Mouse (Mus musculus) forebrain, embryonic 12.5 days (tissue): Measurements from ENCODE around the gene Eif4e2. TPM values are rescaled to one million over a fixed set of nuclear protein-coding genes. Genes with fewer than 3 reads are reported as not detected.

Experiments
- ATAC-seq: fragments of 200-750 bp; cut with Nextera tagmentation; 2 replicates; pipeline ENCODE4 v1.8.0; 2017; ENCODE audit warnings: moderate TSS enrichment; ENCODE audit not compliant: low FRiP score
- H3K27ac ChIP-seq: fragments of 300-500 bp; sonication (generic); 2 replicates; pipeline ENCODE4 v1.5.1; 2016; ENCODE audit warnings: mild to moderate bottlenecking
- H3K27me3 ChIP-seq: fragments of 300-500 bp; sonication (generic); 2 replicates; pipeline ENCODE4 v1.6.1; 2016; ENCODE audit warnings: mild to moderate bottlenecking
- H3K36me3 ChIP-seq: fragments of 300-500 bp; sonication (generic); replicated peaks from 2 replicates; pipeline ENCODE4 v1.6.1; 2016; ENCODE audit warnings: mild to moderate bottlenecking
- H3K4me1 ChIP-seq: fragments of 300-500 bp; sonication (generic); 2 replicates; pipeline ENCODE4 v1.6.1; 2016
- H3K4me2 ChIP-seq: fragments of 300-500 bp; sonication (generic); 2 replicates; pipeline ENCODE4 v1.6.1; 2016; ENCODE audit warnings: mild to moderate bottlenecking, moderate library complexity
- H3K4me3 ChIP-seq: fragments of 300-500 bp; sonication (generic); replicated peaks from 2 replicates; pipeline ENCODE4 v1.5.1; 2016; ENCODE audit warnings: mild to moderate bottlenecking
- H3K9ac ChIP-seq: fragments of 300-500 bp; sonication (generic); 2 replicates; pipeline ENCODE4 v1.6.1; 2016; ENCODE audit warnings: mild to moderate bottlenecking
- H3K9me3 ChIP-seq: fragments of 300-500 bp; sonication (generic); 2 replicates; pipeline ENCODE4 v1.6.1; 2016
- WGBS: fragments of 180-500 bp; shearing (Covaris S2); methylation state at CpG from one replicate; pipeline ENCODE4 v1.1.7; 2016; 5-methylcytosine and 5-hydroxymethylcytosine counted together
- polyA plus RNA-seq: library from polyadenylated mRNA; unstranded; fragments of >200 nt; fragmentation: Nextera tagmentation; extraction: Ambion mirVana; gene quantifications from 2 replicates; pipeline ENCODE4 v1.2.1, GENCODE M21; 2016

Gene Eif4e2
- polyA plus RNA-seq, 1 experiment from 2014 or later, result 134 TPM

DNA sequence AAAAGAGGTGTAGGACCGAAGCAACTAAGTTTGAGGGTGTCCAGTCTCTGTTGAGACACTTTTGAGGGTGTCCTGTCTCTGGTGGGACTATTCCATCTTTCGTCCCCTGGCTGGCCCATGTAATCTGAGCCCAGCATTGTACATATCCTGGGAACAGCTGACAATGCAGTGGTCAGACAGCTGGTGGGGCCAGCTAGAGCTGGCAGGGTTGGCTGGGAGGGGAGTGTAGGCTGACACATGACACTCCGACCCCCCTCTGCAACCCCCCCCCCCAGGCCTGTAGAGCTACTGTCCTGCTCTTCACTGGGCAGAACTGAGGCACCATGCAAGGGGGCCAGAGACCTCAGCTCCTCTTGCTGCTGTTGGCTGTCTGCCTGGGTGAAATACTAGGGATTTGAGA is 8.2 kb upstream of the Eif4e2 start:
- no peaks in the 10 kb centered on the region for H3K9me3 ChIP-seq
- H3K4me2 ChIP-seq, result no peak overlapping the region
- H3K27me3 ChIP-seq, result peaks cover 44% of the 10 kb centered on the region
- H3K4me1 ChIP-seq, result no peaks in the 10 kb centered on the region
- H3K27ac ChIP-seq, result no peak overlapping the region
- H3K36me3 ChIP-seq, result no peaks in the 10 kb centered on the region
- H3K9ac ChIP-seq, result 0 out of 2 replicates have a peak overlapping the region, but pooled peaks have one; percentile 14
- no peak overlapping the region for H3K4me3 ChIP-seq
- 61% methylated on average over 3 of the region's 3 CpGs for WGBS
- ATAC-seq, result no peak

DNA sequence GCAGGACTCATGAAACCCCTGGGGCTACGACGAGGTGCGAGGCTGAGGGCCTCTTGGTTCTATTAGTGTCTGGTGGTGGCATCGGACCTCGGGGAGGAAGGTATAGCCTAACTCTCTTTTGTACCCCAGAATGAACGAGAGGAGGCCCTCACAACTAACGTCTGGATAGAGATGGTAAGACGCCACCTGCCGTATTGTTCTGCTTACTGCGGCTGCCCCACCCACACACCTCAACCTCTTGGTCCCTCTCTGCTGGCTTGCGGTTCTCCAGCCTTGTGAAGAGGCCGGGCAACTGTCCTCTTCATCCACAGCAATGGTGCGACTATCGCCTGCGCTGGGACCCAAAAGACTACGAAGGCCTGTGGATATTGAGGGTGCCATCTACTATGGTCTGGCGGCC is 7.4 kb upstream of the Eif4e2 start:
- Histone ChIP-seq H3K27ac (no peak overlapping the region), H3K9ac (no peak overlapping the region), H3K36me3 (no peaks in the 10 kb centered on the region), H3K4me3 (no peak overlapping the region), H3K4me2 (no peak overlapping the region), H3K9me3 (no peaks in the 10 kb centered on the region), H3K4me1 (no peaks in the 10 kb centered on the region), H3K27me3 (peaks cover 38% of the 10 kb centered on the region)
- 17% methylated on average over 17 of the region's 17 CpGs for WGBS
- ATAC-seq, result no peak

GRCm38 (mm10) chr1:87211431-87211830 is 2.3 kb upstream of the Eif4e2 start:
- Histone ChIP-seq H3K27me3 (peaks cover 27% of the 10 kb centered on the region), H3K9ac (no peak overlapping the region), H3K36me3 (no peaks in the 10 kb centered on the region), H3K4me2 (no peak overlapping the region), H3K9me3 (no peaks in the 10 kb centered on the region), H3K27ac (no peak overlapping the region), H3K4me1 (peaks cover 26% of the 10 kb centered on the region), H3K4me3 (no peak overlapping the region)
- ATAC-seq, result no peak
- 88% methylated on average over 4 of the region's 4 CpGs for WGBS

- Histone ChIP-seq H3K27me3 (0 out of 2 replicates have a peak, but pooled peaks cover under 1% of the 10 kb centered on the region), H3K4me1 (peaks cover 34% of the 10 kb centered on the region), H3K9me3 (no peaks in the 10 kb centered on the region), H3K36me3 (peaks cover 9% of the 10 kb centered on the region), H3K27ac (peak overlapping the region; percentile 98), H3K4me2 (peak overlapping the region; percentile 79), H3K9ac (peak overlapping the region; percentile 95), H3K4me3 (peak overlapping the region; percentile 86)
- no peak for ATAC-seq
- 50% methylated on average over 4 of the region's 4 CpGs for WGBS
Observed at GRCm38 (mm10) chr1:87214748-87215147, 1.0 kb downstream of the Eif4e2 start.

DNA sequence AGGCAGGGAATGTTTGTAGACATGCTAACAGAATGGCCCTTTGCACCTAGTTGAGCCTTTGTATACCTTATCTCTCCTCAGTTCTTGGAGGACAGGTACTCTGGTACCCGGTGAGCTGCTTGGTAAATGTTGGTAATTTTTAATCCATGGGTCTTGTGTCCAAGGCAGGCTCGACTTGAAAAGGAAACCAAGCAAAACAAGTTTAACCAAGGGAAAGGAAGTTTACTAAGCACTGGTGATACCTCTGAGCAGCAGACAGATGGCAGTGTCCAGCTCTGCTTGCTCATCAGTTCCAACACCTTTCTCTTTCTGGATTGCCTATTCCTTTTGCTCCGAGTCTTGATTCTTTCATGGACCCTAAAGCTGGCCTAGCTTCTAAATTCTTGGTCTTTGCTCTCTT is 4.2 kb downstream of the Eif4e2 start:
- H3K4me3 ChIP-seq, result no peak overlapping the region
- no peaks in the 10 kb centered on the region for H3K27me3 ChIP-seq
- peaks cover 40% of the 10 kb centered on the region for H3K36me3 ChIP-seq
- no peaks in the 10 kb centered on the region for H3K9me3 ChIP-seq
- H3K4me2 ChIP-seq, result no peak overlapping the region
- H3K27ac ChIP-seq, result no peak overlapping the region
- no peak overlapping the region for H3K9ac ChIP-seq
- ATAC-seq, result no peak
- 79% methylated on average over 3 of the region's 3 CpGs for WGBS
- H3K4me1 ChIP-seq, result peaks cover 33% of the 10 kb centered on the region

GRCm38 (mm10) chr1:87225739-87226138 is 12.0 kb downstream of the Eif4e2 start:
- Histone ChIP-seq H3K4me3 (no peak overlapping the region), H3K9ac (no peak overlapping the region), H3K4me2 (no peak overlapping the region), H3K36me3 (peaks cover 97% of the 10 kb centered on the region), H3K27ac (no peak overlapping the region), H3K4me1 (no peaks in the 10 kb centered on the region), H3K27me3 (no peaks in the 10 kb centered on the region), H3K9me3 (no peaks in the 10 kb centered on the region)
- ATAC-seq, result no peak
- 93% methylated on average over 8 of the region's 8 CpGs for WGBS

DNA sequence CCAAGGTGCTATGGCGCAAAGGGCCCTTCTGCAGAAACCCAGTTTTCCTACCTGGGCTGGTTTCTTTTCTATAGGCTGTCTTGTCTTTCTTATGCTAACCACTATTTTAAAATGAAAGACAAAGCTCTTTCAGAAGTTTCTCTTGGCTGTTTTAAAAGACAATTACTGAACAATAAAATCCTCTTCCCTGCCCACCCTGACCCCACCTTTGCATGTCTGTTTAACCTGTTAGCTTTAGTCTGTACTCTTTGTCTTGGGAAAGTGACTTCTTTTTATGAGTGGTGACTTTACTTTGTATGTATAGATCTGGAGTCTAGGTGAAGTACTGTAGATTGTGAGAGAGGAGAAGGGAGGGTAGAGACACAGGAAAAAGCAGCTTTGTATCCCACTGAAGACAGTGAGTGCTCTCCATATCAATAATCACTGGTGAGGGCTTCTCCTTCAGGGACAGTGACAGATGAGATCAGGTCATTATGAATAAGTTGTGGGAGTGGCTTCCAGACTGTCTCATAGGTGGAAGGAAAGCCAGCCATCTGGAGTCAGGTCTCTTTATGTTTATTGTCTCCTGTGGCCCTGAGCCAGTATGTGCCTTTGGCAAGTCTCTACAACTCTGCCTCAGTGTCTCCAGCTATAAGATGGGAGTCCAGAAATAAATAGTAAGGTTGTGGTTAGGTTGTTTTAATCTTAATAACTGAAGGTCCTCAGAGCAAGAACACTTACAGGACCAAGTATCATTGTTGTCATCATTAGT is 12.9 kb downstream of the Eif4e2 start:
- no peak overlapping the region for H3K4me2 ChIP-seq
- no peaks in the 10 kb centered on the region for H3K4me1 ChIP-seq
- no peak for ATAC-seq
- H3K27me3 ChIP-seq, result no peaks in the 10 kb centered on the region
- no peak overlapping the region for H3K9ac ChIP-seq
- no peaks in the 10 kb centered on the region for H3K9me3 ChIP-seq
- 96% methylated on average over 1 of the region's 1 CpGs for WGBS
- H3K27ac ChIP-seq, result no peak overlapping the region
- peaks cover 96% of the 10 kb centered on the region for H3K36me3 ChIP-seq
- H3K4me3 ChIP-seq, result no peak overlapping the region

- H3K9ac ChIP-seq, result no peak overlapping the region
Observed at GRCm38 (mm10) chr1:87227160-87227550, 13.4 kb downstream of the Eif4e2 start.

GRCm38 (mm10) chr1:87230606-87231005 is 16.9 kb downstream of the Eif4e2 start:
- H3K4me1 ChIP-seq, result no peaks in the 10 kb centered on the region
- ATAC-seq, result no peak
- no peaks in the 10 kb centered on the region for H3K27me3 ChIP-seq
- WGBS, result 65% methylated on average over 5 of the region's 5 CpGs
- H3K27ac ChIP-seq, result no peak overlapping the region
- H3K9ac ChIP-seq, result no peak overlapping the region
- H3K9me3 ChIP-seq, result no peaks in the 10 kb centered on the region
- peaks cover 95% of the 10 kb centered on the region for H3K36me3 ChIP-seq
- no peak overlapping the region for H3K4me2 ChIP-seq
- no peak overlapping the region for H3K4me3 ChIP-seq

More at GRCm38 (mm10) chr1:87227160-87227550, 13.4 kb downstream of the Eif4e2 start:
- Histone ChIP-seq H3K9me3 (no peaks in the 10 kb centered on the region), H3K27ac (no peak overlapping the region), H3K4me1 (no peaks in the 10 kb centered on the region), H3K4me2 (no peak overlapping the region), H3K27me3 (no peaks in the 10 kb centered on the region), H3K36me3 (peaks cover 96% of the 10 kb centered on the region), H3K4me3 (no peak overlapping the region)
- no peak for ATAC-seq
- WGBS, result 95% methylated on average over 3 of the region's 3 CpGs

DNA sequence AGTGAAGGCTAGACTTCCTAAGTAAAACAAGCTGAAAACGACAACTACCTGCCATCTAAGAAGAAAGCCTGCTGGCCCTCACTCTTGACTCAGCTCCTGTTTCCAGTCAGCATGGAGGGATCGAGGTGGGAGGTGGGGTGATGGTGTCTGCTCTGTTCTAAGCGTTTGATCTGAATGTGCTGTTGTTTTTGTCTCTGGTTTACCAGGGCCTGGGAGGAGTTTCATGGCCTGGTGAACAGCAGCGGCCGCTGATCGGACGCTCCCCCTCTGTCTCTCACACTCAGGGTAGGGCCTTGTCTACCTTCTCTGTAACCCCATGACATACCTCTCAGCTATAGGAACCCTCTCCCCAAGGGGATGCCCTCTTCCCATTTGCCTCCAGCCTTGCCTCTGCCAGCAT is 18.5 kb downstream of the Eif4e2 start:
- no peaks in the 10 kb centered on the region for H3K4me1 ChIP-seq
- ATAC-seq, result no peak
- WGBS, result 82% methylated on average over 7 of the region's 7 CpGs
- no peak overlapping the region for H3K4me3 ChIP-seq
- no peaks in the 10 kb centered on the region for H3K27me3 ChIP-seq
- H3K9me3 ChIP-seq, result no peaks in the 10 kb centered on the region
- H3K36me3 ChIP-seq, result peaks cover 94% of the 10 kb centered on the region
- no peak overlapping the region for H3K9ac ChIP-seq
- H3K4me2 ChIP-seq, result no peak overlapping the region
- no peak overlapping the region for H3K27ac ChIP-seq

DNA sequence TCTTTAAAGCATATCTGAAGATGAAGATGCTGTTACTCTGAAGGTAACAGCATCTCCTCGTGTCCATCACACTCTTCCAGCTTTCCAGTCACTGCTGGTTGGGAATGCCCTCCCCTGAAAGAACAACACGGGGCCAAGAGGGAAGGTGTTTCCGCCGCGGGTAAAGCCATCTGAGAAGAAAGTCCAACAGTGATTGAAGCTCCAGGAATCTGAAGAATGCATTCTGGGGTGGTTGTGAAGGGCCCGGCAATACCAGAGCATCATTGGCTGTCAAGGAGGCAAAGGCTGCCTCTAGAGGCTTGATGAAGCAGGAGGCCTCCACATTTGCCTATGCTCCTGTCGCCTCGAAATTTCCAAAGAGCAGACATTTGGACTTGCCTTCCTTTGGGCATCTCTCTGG is 25.3 kb downstream of the Eif4e2 start:
- Histone ChIP-seq H3K9me3 (no peaks in the 10 kb centered on the region), H3K4me2 (no peak overlapping the region), H3K9ac (no peak overlapping the region), H3K27ac (no peak overlapping the region), H3K27me3 (no peaks in the 10 kb centered on the region), H3K36me3 (peaks cover 53% of the 10 kb centered on the region), H3K4me3 (no peak overlapping the region), H3K4me1 (no peaks in the 10 kb centered on the region)
- no peak for ATAC-seq
- 77% methylated on average over 8 of the region's 8 CpGs for WGBS

DNA sequence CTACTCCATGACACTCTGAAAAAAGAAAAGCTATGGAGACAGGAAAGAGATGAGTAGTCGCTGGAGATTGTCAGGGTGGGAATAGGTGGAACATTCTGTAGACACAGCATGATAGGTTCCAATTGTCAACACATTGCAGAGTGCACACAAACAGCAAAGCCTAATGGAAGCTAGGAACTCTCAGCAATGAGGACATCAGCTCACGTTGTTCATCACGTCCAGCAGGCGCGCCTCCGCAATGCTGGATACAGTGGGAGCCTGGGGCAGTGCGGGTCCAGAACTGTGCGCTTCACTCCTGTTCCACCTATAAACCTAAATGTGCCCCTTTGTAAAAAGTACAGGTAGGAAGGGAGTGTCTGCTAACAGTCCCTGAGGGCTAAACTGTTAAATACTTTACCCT is 29.3 kb downstream of the Eif4e2 start:
- Histone ChIP-seq H3K9ac (no peak overlapping the region), H3K27ac (no peak overlapping the region), H3K36me3 (peaks cover 18% of the 10 kb centered on the region), H3K27me3 (no peaks in the 10 kb centered on the region), H3K4me2 (no peak overlapping the region), H3K4me1 (no peaks in the 10 kb centered on the region), H3K9me3 (no peaks in the 10 kb centered on the region), H3K4me3 (no peak overlapping the region)
- ATAC-seq, result no peak
- WGBS, result 91% methylated on average over 8 of the region's 8 CpGs

- WGBS, result 44% methylated on average over 1 of the region's 1 CpGs
Observed at GRCm38 (mm10) chr1:87245430-87245829, 31.7 kb downstream of the Eif4e2 start.

More at GRCm38 (mm10) chr1:87245430-87245829, 31.7 kb downstream of the Eif4e2 start:
- Histone ChIP-seq H3K4me3 (no peak overlapping the region), H3K9me3 (no peaks in the 10 kb centered on the region), H3K36me3 (no peaks in the 10 kb centered on the region), H3K9ac (no peak overlapping the region), H3K4me2 (no peak overlapping the region), H3K27me3 (no peaks in the 10 kb centered on the region), H3K27ac (no peak overlapping the region), H3K4me1 (no peaks in the 10 kb centered on the region)
- ATAC-seq, result no peak
